ENCODE assay signal across 8 mouse cellular contexts in the genomic region with DNA sequence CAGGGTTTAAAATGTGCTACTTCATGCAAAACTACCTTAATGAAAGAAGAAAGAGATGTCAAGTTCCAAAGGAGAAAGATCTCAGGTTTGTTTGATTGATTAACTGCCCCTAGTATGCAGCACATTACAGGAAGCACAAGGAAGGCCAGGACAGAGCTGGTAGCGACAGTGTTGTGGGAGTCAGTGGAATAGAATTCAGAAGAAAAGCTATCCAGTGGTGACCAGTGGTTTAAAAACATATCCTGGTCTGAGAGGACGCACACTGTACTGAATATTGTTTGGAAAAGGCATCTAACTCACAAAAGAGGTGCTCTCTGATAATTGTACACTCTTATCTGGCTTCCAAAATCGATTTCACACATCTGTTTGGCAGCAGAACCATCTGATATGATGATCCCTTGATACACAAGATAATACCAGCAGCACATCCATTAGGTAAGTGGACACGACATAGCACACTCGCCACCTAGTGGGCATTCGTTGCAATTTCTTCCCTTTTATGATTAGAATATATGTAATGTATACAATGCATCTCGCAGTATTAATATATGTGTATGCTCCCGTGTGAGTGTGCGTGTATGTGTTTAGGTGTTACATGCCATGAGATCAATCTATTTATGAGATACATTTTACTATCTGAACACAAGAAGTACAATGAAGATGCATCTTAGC. TPM values are rescaled to one million over a fixed set of nuclear protein-coding genes. Genes with fewer than 3 reads are reported as not detected.
DNase-seq lines count a peak whose midpoint lies in the region; ATAC-seq and TF ChIP-seq lines count a peak whose summit lies in the region.

No protein-coding gene starts in this region.

- DNase-seq in ovary, postnatal 14 days (ENCODE audit: low spot score), result peak; percentile 3
- DNase-seq in ovary, postnatal 36 days (ENCODE audit: low spot score), result no peak
- DNase-seq in brain, embryonic 14.5 days (ENCODE audit: low read depth), result peak; percentile 85
- peak; percentile 75 for DNase-seq in embryonic facial prominence, embryonic 14.5 days (ENCODE audit: low spot score)
- DNase-seq in limb, embryonic 10.5 days (ENCODE audit: low spot score), result peak; percentile 34

- no peak overlapping the region for H3K4me2 ChIP-seq in embryonic facial prominence, embryonic 14.5 days (ENCODE audit: low read depth, low read length)
- H3K4me2 ChIP-seq in neural tube, embryonic 14.5 days (ENCODE audit: low read depth, low read length), result no peak overlapping the region
- H3K4me2 ChIP-seq in heart, embryonic 11.5 days, result no peak overlapping the region

- no peak overlapping the region for H3K27ac ChIP-seq in embryonic facial prominence, embryonic 14.5 days (replicated peaks; ENCODE audit: low read depth, low read length)
- no peak overlapping the region for H3K27ac ChIP-seq in limb, embryonic 10.5 days
- no peak overlapping the region for H3K27ac ChIP-seq in neural tube, embryonic 14.5 days (ENCODE audit: low read depth, low read length)
- H3K27ac ChIP-seq in heart, embryonic 11.5 days (ENCODE audit: low read depth, low read length), result no peak overlapping the region

- H3K4me1 ChIP-seq in embryonic facial prominence, embryonic 14.5 days (ENCODE audit: control insufficient read depth, insufficient read depth, low read length), result no peaks in the 10 kb centered on the region
- H3K4me1 ChIP-seq in limb, embryonic 10.5 days, result no peaks in the 10 kb centered on the region
- no peaks in the 10 kb centered on the region for H3K4me1 ChIP-seq in neural tube, embryonic 14.5 days (ENCODE audit: control insufficient read depth, insufficient read depth, low read length)
- H3K4me1 ChIP-seq in heart, embryonic 11.5 days (ENCODE audit: control insufficient read depth, insufficient read depth, low read length), result no peaks in the 10 kb centered on the region

- H3K36me3 ChIP-seq in embryonic facial prominence, embryonic 14.5 days (ENCODE audit: control insufficient read depth, insufficient read depth, low read length), result no peaks in the 10 kb centered on the region
- no peaks in the 10 kb centered on the region for H3K36me3 ChIP-seq in limb, embryonic 10.5 days
- no peaks in the 10 kb centered on the region for H3K36me3 ChIP-seq in neural tube, embryonic 14.5 days (ENCODE audit: control insufficient read depth, insufficient read depth, low read length)
- H3K36me3 ChIP-seq in heart, embryonic 11.5 days (ENCODE audit: control insufficient read depth, insufficient read depth, low read length), result no peaks in the 10 kb centered on the region

- peak; percentile 67; the same call in 1 of the 2 replicates for TF ChIP-seq CTCF in brain, embryonic 14.5 days (IDR thresholded peaks at IDR 0.05; ENCODE audit: borderline replicate concordance, extremely low read depth, insufficient read depth, insufficient read length)

- 0 out of 2 replicates have a peak, but pooled peaks have one; percentile 65 for ATAC-seq in embryonic facial prominence, embryonic 14.5 days (ENCODE audit: low read depth)
- ATAC-seq in inflammation-experienced regulatory T-cells, adult 6 months, result peak; percentile 61
- ATAC-seq in neural tube, embryonic 14.5 days (ENCODE audit: low read depth), result peak; percentile 92
- no peak for ATAC-seq in heart, embryonic 11.5 days (replicated peaks; ENCODE audit: insufficient number of reproducible peaks, low FRiP score, low TSS enrichment)

- H3K9me3 ChIP-seq in embryonic facial prominence, embryonic 14.5 days (ENCODE audit: control insufficient read depth, low read length), result no peaks in the 10 kb centered on the region
- no peaks in the 10 kb centered on the region for H3K9me3 ChIP-seq in limb, embryonic 10.5 days (replicated peaks)
- no peaks in the 10 kb centered on the region for H3K9me3 ChIP-seq in neural tube, embryonic 14.5 days (ENCODE audit: control insufficient read depth, low read length)
- no peaks in the 10 kb centered on the region for H3K9me3 ChIP-seq in heart, embryonic 11.5 days (replicated peaks; ENCODE audit: control insufficient read depth, low read length)

- WGBS in embryonic facial prominence, embryonic 14.5 days, result 23% methylated on average over 9 of the region's 9 CpGs
- WGBS in limb, embryonic 10.5 days, result 32% methylated on average over 9 of the region's 9 CpGs
- WGBS in neural tube, embryonic 14.5 days, result 23% methylated on average over 9 of the region's 9 CpGs
- 27% methylated on average over 9 of the region's 9 CpGs for WGBS in heart, embryonic 11.5 days (ENCODE audit: insufficient replicate concordance)

- no peaks in the 10 kb centered on the region for H3K27me3 ChIP-seq in embryonic facial prominence, embryonic 14.5 days (replicated peaks; ENCODE audit: control insufficient read depth, insufficient read depth, low read length)
- H3K27me3 ChIP-seq in limb, embryonic 10.5 days (ENCODE audit: low read depth, poor library complexity, severe bottlenecking), result no peaks in the 10 kb centered on the region
- H3K27me3 ChIP-seq in neural tube, embryonic 14.5 days (ENCODE audit: control insufficient read depth, insufficient read depth, low read length), result no peaks in the 10 kb centered on the region
- H3K27me3 ChIP-seq in heart, embryonic 11.5 days (ENCODE audit: control insufficient read depth, insufficient read depth, low read length), result no peaks in the 10 kb centered on the region

- no peak overlapping the region for H3K4me3 ChIP-seq in embryonic facial prominence, embryonic 14.5 days (ENCODE audit: low read depth, low read length)
- no peak overlapping the region for H3K4me3 ChIP-seq in limb, embryonic 10.5 days
- no peak overlapping the region for H3K4me3 ChIP-seq in neural tube, embryonic 14.5 days (ENCODE audit: low read depth, low read length)
- H3K4me3 ChIP-seq in heart, embryonic 11.5 days (ENCODE audit: low read depth, low read length), result no peak overlapping the region

- TF ChIP-seq POLR2A in brain, embryonic 14.5 days (IDR thresholded peaks at IDR 0.05; ENCODE audit: borderline replicate concordance, extremely low read depth, insufficient read depth, insufficient read length, poor library complexity, severe bottlenecking), result no peak

- H3K9ac ChIP-seq in embryonic facial prominence, embryonic 14.5 days (ENCODE audit: low read depth, low read length), result no peak overlapping the region
- no peak overlapping the region for H3K9ac ChIP-seq in neural tube, embryonic 14.5 days (replicated peaks; ENCODE audit: low read depth, low read length)
- no peak overlapping the region for H3K9ac ChIP-seq in heart, embryonic 11.5 days (ENCODE audit: low read depth, low read length)

RNA-seq across cellular contexts. Expression of a gene that starts 33.0 kb away (rescaled TPM):
- polyA plus RNA-seq in brain, embryonic 14.5 days (2012; rRNA removed), result 75.8 and 77.9 TPM in 2 replicates
- 2.3 and 2.6 TPM in 2 replicates for polyA plus RNA-seq in embryonic facial prominence, embryonic 14.5 days (2014; fragmentation: Nextera tagmentation; extraction: Ambion mirVana)
- not detected for polyA plus RNA-seq in inflammation-experienced regulatory T-cells, adult 6 months (2017; shearing (Covaris generic))
- 0.67 and 1.5 TPM in 2 replicates for polyA plus RNA-seq in limb, embryonic 10.5 days (2016; fragmentation: Nextera tagmentation; extraction: Ambion mirVana)
- polyA plus RNA-seq in neural tube, embryonic 14.5 days (2014; fragmentation: Nextera tagmentation; extraction: Ambion mirVana), result 46.6 and 99.3 TPM in 2 replicates
- 0.79 and 1.3 TPM in 2 replicates for polyA plus RNA-seq in heart, embryonic 11.5 days (2014; fragmentation: Nextera tagmentation; extraction: Ambion mirVana)

Comparison
In these comparisons a context has a peak if more than half of its experiments do, and no peak if none do; other contexts are left out.
1. RNA of a gene that starts 33.0 kb away (polyA plus RNA-seq): 46.6 to 99.3 TPM in neural tube, embryonic 14.5 days and 75.8 to 77.9 TPM in brain, embryonic 14.5 days; 2.3 to 2.6 TPM in embryonic facial prominence, embryonic 14.5 days, 0.67 to 1.5 TPM in limb, embryonic 10.5 days, 0.79 to 1.3 TPM in heart, embryonic 11.5 days and not detected in inflammation-experienced regulatory T-cells, adult 6 months; every median in the first group is over 10 times any median in the second.